Mouse (Mus musculus) cortical plate, adult 2 months (tissue): ENCODE data around the gene Ppp2ca.

Experiments
- CTCF ChIP-seq: fragments of 200-500 bp; IDR thresholded peaks from 2 replicates; pipeline ENCODE4 v1.5.1; 2011; ENCODE audit warnings: mild to moderate bottlenecking, control low read depth, low read length; ENCODE audit not compliant: insufficient read depth; ENCODE audit errors: extremely low read depth
- POLR2A ChIP-seq: fragments of 200-500 bp; IDR thresholded peaks from 2 replicates; pipeline ENCODE4 v1.6.1; 2011; ENCODE audit warnings: mild to moderate bottlenecking, low read length, control low read depth; ENCODE audit not compliant: insufficient read depth; ENCODE audit errors: extremely low read depth

GRCm38 (mm10) chr11:52117156-52117555 lies 18.7 kb downstream of the Ppp2ca start:
- TF ChIP-seq CTCF (no peak), POLR2A (no peak)
